Mouse (Mus musculus): ENCODE data around the gene Camta1.

GRCm38 (mm10) chr4:151630231-151630630 lies 231.4 kb downstream of the Camta1 start:
- TF ChIP-seq CTCF (conservative IDR thresholded peaks at IDR 0.05; ENCODE audit: insufficient read depth, insufficient read length, low read depth, low read length) (no peak), POLR2A (IDR thresholded peaks at IDR 0.05; ENCODE audit: low read depth, low read length) (no peak)
